Mouse (Mus musculus) right cerebral cortex, postnatal 25 days (tissue): ENCODE data around the gene Use1.
A peak's percentile ranks its signal among the peaks of the same experiment; 100 is the strongest.
"Not testable (repeated sequence)": the region's sequence is repeated elsewhere in the genome, so short reads cannot be mapped to it uniquely, and the experiment has no call there.

Source experiments
- DNase-seq: peaks from one replicate; pipeline ENCODE4 v3.0.0; 2022

Gene Use1

GRCm38 (mm10) chr8:71366771-71367528, at the start of gene Use1:
Gene Use1 (plus strand): TSS chr8:71366848.
- peak; percentile 92 for DNase-seq

- DNase-seq = not testable (repeated sequence)
Measured at GRCm38 (mm10) chr8:71318610-71319009, 48.0 kb upstream of the Use1 start.

GRCm38 (mm10) chr8:71319760-71320159, 46.9 kb upstream of the Use1 start:
- not testable (repeated sequence) for DNase-seq

GRCm38 (mm10) chr8:71322939-71323338, 43.7 kb upstream of the Use1 start:
- DNase-seq = no peak

GRCm38 (mm10) chr8:71324848-71325247, 41.8 kb upstream of the Use1 start:
- no peak for DNase-seq

GRCm38 (mm10) chr8:71337834-71338233, 28.8 kb upstream of the Use1 start:
- not testable (repeated sequence) for DNase-seq

- DNase-seq = no peak
Measured at GRCm38 (mm10) chr8:71340625-71341024, 26.0 kb upstream of the Use1 start.

GRCm38 (mm10) chr8:71346581-71346980, 20.1 kb upstream of the Use1 start:
- no peak for DNase-seq

- DNase-seq = no peak
Measured at GRCm38 (mm10) chr8:71351117-71351516, 15.5 kb upstream of the Use1 start.

GRCm38 (mm10) chr8:71351520-71351919, 15.1 kb upstream of the Use1 start:
- DNase-seq = no peak

GRCm38 (mm10) chr8:71358026-71358425, 8.6 kb upstream of the Use1 start:
- DNase-seq = no peak

GRCm38 (mm10) chr8:71367529-71368176, 1.0 kb downstream of the Use1 start:
- DNase-seq = no peak

GRCm38 (mm10) chr8:71368366-71368765, 1.7 kb downstream of the Use1 start:
- DNase-seq = no peak

- DNase-seq = no peak
Measured at GRCm38 (mm10) chr8:71369040-71369718, 2.5 kb downstream of the Use1 start.

- no peak for DNase-seq
Measured at GRCm38 (mm10) chr8:71370711-71371235, 4.1 kb downstream of the Use1 start.

GRCm38 (mm10) chr8:71371236-71371848, 4.7 kb downstream of the Use1 start, which contains the start of gene Ocel1:
Gene Ocel1 (plus strand): TSS chr8:71371298.
- peak; percentile 98 for DNase-seq

GRCm38 (mm10) chr8:71372427-71372826, 5.8 kb downstream of the Use1 start:
- DNase-seq = no peak

GRCm38 (mm10) chr8:71373000-71373399, 6.4 kb downstream of the Use1 start:
- DNase-seq = no peak

GRCm38 (mm10) chr8:71374616-71375206, 8.1 kb downstream of the Use1 start:
- DNase-seq = no peak

- peak; percentile 76 for DNase-seq
Measured at GRCm38 (mm10) chr8:71375581-71376422, 9.2 kb downstream of the Use1 start.

GRCm38 (mm10) chr8:71376423-71377030, 9.9 kb downstream of the Use1 start:
- no peak for DNase-seq
